Mouse (Mus musculus): Measurements from ENCODE around the gene Gbgt1. TPM values are rescaled to one million over a fixed set of nuclear protein-coding genes. Genes with fewer than 3 reads are reported as not detected.

Gbgt1 gene
- polyA plus RNA-seq, 1 experiment from 2014 or later = 0.50 TPM

DNA sequence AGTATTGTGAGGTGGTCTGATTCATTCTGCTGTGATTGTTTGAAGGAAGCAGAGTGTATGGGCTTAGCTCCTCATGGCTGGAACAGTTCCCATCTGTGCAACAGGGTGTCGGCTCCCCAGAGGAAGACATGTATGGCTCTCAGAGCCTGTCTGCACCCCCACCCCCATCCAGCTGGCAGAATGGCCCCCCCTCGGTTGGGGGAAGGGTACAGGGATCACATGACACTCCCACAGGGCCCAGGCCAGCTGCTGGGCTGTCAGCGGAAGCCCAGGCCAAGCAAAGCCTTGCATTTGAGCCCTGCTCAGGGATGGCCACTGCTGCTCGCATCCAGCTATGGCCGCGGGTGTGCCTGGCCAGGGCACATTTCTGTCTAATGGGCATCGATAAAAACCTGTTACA, 42.5 kb downstream of the Gbgt1 start:
- 0 out of 2 replicates have a peak, but pooled peaks have one; percentile 9 for ATAC-seq (ENCODE audit: insufficient read depth)
- Histone ChIP-seq H3K36me3 (replicated peaks) (no peaks in the 10 kb centered on the region), H3K9me3 (replicated peaks) (no peaks in the 10 kb centered on the region), H3K4me2 (no peak overlapping the region), H3K9ac (no peak overlapping the region), H3K27ac (replicated peaks) (no peak overlapping the region), H3K27me3 (peaks cover 7% of the 10 kb centered on the region), H3K4me1 (replicated peaks) (peaks cover 20% of the 10 kb centered on the region), H3K4me3 (replicated peaks) (no peak overlapping the region)
- 54% methylated on average over 7 of the region's 7 CpGs for WGBS (ENCODE audit: insufficient replicate concordance)

DNA sequence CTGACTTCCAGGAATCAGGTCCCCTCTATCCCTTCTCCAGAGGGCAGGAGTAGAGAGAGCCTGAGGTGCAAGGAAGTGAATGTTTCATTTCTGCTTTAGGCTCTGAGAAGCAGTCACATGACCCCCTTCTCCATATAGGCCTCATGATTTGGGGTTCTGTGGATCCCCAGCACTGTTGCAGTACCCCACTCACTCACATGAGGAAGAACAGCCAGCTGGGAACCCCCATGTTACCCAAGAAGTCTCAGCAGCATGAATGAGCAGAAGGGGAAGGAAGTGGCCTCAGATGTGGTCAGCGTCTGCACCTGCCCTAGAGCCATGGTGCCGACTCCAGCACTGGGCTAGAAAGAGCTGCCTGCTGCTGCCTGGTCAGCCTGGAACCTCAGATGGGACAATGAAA, 43.3 kb downstream of the Gbgt1 start:
- no peaks in the 10 kb centered on the region for H3K27me3 ChIP-seq
- no peaks in the 10 kb centered on the region for H3K9me3 ChIP-seq (replicated peaks)
- H3K4me3 ChIP-seq (replicated peaks) = no peak overlapping the region
- peaks cover 20% of the 10 kb centered on the region for H3K4me1 ChIP-seq (replicated peaks)
- no peak overlapping the region for H3K9ac ChIP-seq
- 18% methylated on average over 2 of the region's 2 CpGs for WGBS (ENCODE audit: insufficient replicate concordance)
- H3K36me3 ChIP-seq (replicated peaks) = no peaks in the 10 kb centered on the region
- H3K27ac ChIP-seq (replicated peaks) = no peak overlapping the region
- ATAC-seq (ENCODE audit: insufficient read depth) = peak; percentile 34; the same call in 1 of the 2 replicates
- H3K4me2 ChIP-seq = no peak overlapping the region

GRCm38 (mm10) chr2:28540587-28541227, 44.0 kb downstream of the Gbgt1 start:
- Histone ChIP-seq H3K4me3 (replicated peaks) (no peak overlapping the region), H3K36me3 (replicated peaks) (no peaks in the 10 kb centered on the region), H3K27ac (replicated peaks) (no peak overlapping the region), H3K9ac (no peak overlapping the region), H3K27me3 (no peaks in the 10 kb centered on the region), H3K4me1 (replicated peaks) (peaks cover 17% of the 10 kb centered on the region), H3K4me2 (no peak overlapping the region), H3K9me3 (replicated peaks) (no peaks in the 10 kb centered on the region)
- 54% methylated on average over 8 of the region's 8 CpGs for WGBS (ENCODE audit: insufficient replicate concordance)
- no peak for ATAC-seq (ENCODE audit: insufficient read depth)

GRCm38 (mm10) chr2:28543894-28544293, 47.2 kb downstream of the Gbgt1 start:
- ATAC-seq (ENCODE audit: insufficient read depth) = no peak
- Histone ChIP-seq H3K9me3 (replicated peaks) (no peaks in the 10 kb centered on the region), H3K4me3 (replicated peaks) (no peak overlapping the region), H3K4me1 (replicated peaks) (peaks cover 19% of the 10 kb centered on the region), H3K27me3 (no peaks in the 10 kb centered on the region), H3K9ac (no peak overlapping the region), H3K4me2 (no peak overlapping the region), H3K27ac (replicated peaks) (no peak overlapping the region), H3K36me3 (replicated peaks) (no peaks in the 10 kb centered on the region)
- WGBS (ENCODE audit: insufficient replicate concordance) = 78% methylated on average over 8 of the region's 8 CpGs

DNA sequence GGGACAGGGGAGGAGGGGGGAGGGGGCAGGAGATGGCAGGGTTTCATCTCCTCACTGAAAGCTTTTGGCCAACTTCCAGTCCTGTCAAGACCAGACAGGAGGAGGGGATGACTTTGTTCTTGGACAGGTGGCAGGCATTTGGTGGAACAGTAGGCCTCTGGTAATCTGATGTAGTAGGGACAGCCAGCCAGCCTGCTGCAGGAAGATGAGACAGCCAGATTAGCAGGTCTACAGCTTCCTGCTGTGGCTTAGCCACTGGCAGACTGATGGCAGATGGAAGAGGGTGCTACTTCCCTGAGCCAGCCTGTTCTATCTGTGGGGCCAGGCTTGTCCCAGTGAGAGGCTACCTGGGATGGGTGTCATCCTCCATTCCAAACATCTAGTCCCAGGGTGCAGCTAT, 49.3 kb downstream of the Gbgt1 start:
- H3K4me3 ChIP-seq (replicated peaks) = no peak overlapping the region
- H3K9me3 ChIP-seq (replicated peaks) = no peaks in the 10 kb centered on the region
- H3K4me2 ChIP-seq = no peak overlapping the region
- H3K27me3 ChIP-seq = no peaks in the 10 kb centered on the region
- no peak overlapping the region for H3K27ac ChIP-seq (replicated peaks)
- H3K4me1 ChIP-seq (replicated peaks) = peaks cover 4% of the 10 kb centered on the region; the same call in 1 of the 2 replicates
- ATAC-seq (ENCODE audit: insufficient read depth) = no peak
- no peaks in the 10 kb centered on the region for H3K36me3 ChIP-seq (replicated peaks)
- H3K9ac ChIP-seq = no peak overlapping the region

DNA sequence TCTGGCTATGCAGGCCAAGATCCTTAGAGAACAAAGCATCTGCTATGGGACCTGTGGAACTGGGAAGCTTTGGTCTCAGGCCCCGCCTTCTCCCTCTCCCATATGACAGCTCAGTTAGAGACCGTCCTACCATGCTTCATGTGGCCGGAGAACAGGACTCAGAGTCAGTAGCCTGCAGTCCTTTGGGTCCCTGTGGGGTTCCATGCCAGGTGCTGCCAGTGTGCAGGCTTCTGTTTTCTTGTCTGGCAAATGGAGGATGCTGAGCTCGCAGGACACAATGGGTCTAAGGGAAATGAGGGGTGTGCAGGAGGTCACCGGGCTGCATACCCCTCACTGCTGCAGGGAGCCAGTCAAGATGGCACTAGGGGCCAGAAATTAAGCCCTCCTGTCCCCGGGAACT, 49.9 kb downstream of the Gbgt1 start:
- Histone ChIP-seq H3K9me3 (replicated peaks) (no peaks in the 10 kb centered on the region), H3K4me1 (replicated peaks) (0 out of 2 replicates have a peak, but pooled peaks cover 7% of the 10 kb centered on the region), H3K27me3 (no peaks in the 10 kb centered on the region), H3K36me3 (replicated peaks) (no peaks in the 10 kb centered on the region), H3K9ac (no peak overlapping the region), H3K4me2 (no peak overlapping the region), H3K4me3 (replicated peaks) (no peak overlapping the region), H3K27ac (replicated peaks) (no peak overlapping the region)
- no peak for ATAC-seq (ENCODE audit: insufficient read depth)
- WGBS (ENCODE audit: insufficient replicate concordance) = 62% methylated on average over 6 of the region's 6 CpGs

DNA sequence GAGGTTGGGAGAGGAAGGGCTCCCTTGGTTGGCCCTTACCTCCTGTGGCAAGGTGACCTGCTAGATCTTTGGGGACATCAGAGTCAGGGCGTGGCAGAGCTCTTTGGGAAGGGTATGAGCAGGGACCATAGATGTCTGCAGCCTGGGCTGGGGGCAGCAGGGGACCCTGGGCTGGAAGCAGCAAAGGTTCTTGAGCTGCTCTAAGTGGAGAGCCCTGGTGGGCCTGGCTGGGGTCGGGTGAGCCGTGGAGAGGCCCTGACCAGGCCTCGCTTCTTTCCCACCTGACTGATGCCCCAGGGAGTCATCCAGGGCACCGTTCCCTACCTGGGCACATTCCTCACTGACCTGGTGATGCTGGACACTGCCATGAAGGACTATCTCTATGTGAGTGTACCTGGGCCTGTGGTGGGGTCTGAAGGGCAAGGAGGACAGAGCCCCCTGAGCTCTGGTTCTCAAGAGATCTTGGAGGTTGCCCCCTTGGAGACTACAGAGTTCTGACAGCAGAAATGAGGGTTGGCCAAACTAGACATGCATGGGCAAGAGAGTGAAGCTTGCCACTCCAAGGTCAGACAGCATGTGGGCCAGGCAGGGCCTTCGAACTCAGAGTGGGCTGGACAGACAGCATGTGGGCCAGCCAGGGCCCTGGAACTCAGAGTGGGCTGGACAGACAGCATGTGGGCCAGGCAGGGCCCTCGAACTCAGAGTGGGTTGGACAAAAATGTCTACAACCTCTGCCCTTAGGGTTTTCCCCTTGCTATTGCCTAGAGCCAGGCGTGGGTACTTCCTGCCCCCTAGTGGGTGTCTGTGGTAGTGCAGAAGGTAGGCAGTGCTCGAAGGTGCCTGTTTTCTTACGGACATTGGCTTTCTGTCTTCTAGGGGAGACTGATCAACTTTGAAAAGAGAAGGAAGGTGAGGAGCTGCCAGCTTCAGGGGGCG, 50.8 kb downstream of the Gbgt1 start:
- no peak overlapping the region for H3K4me3 ChIP-seq (replicated peaks)
- H3K4me2 ChIP-seq = no peak overlapping the region
- H3K27me3 ChIP-seq = no peaks in the 10 kb centered on the region
- H3K9ac ChIP-seq = no peak overlapping the region
- H3K4me1 ChIP-seq (replicated peaks) = 0 out of 2 replicates have a peak, but pooled peaks cover 7% of the 10 kb centered on the region
- WGBS (ENCODE audit: insufficient replicate concordance) = 37% methylated on average over 11 of the region's 11 CpGs
- no peak for ATAC-seq (ENCODE audit: insufficient read depth)
- H3K36me3 ChIP-seq (replicated peaks) = no peaks in the 10 kb centered on the region
- H3K9me3 ChIP-seq (replicated peaks) = no peaks in the 10 kb centered on the region
- H3K27ac ChIP-seq (replicated peaks) = no peak overlapping the region

- WGBS (ENCODE audit: insufficient replicate concordance) = 74% methylated on average over 13 of the region's 13 CpGs
- ATAC-seq (ENCODE audit: insufficient read depth) = no peak
Observed at GRCm38 (mm10) chr2:28549157-28549556, 52.5 kb downstream of the Gbgt1 start.

GRCm38 (mm10) chr2:28552301-28552700, 55.6 kb downstream of the Gbgt1 start:
- ATAC-seq (ENCODE audit: insufficient read depth) = no peak
- Histone ChIP-seq H3K4me3 (replicated peaks) (no peak overlapping the region), H3K9ac (no peak overlapping the region), H3K27ac (replicated peaks) (no peak overlapping the region), H3K36me3 (replicated peaks) (no peaks in the 10 kb centered on the region), H3K4me1 (replicated peaks) (0 out of 2 replicates have a peak, but pooled peaks cover 7% of the 10 kb centered on the region), H3K9me3 (replicated peaks) (no peaks in the 10 kb centered on the region), H3K27me3 (no peaks in the 10 kb centered on the region), H3K4me2 (no peak overlapping the region)
- WGBS (ENCODE audit: insufficient replicate concordance) = 75% methylated on average over 5 of the region's 5 CpGs

More at GRCm38 (mm10) chr2:28549157-28549556, 52.5 kb downstream of the Gbgt1 start:
- Histone ChIP-seq H3K9me3 (replicated peaks) (no peaks in the 10 kb centered on the region), H3K4me1 (replicated peaks) (0 out of 2 replicates have a peak, but pooled peaks cover 7% of the 10 kb centered on the region), H3K9ac (no peak overlapping the region), H3K27me3 (no peaks in the 10 kb centered on the region), H3K27ac (replicated peaks) (no peak overlapping the region), H3K36me3 (replicated peaks) (no peaks in the 10 kb centered on the region), H3K4me3 (replicated peaks) (no peak overlapping the region), H3K4me2 (no peak overlapping the region)

All from liver, embryonic 15.5 days (tissue).